Mouse (Mus musculus): Measurements from ENCODE around the gene Blcap. TPM values are rescaled to one million over a fixed set of nuclear protein-coding genes. Genes with fewer than 3 reads are reported as not detected.

The Blcap gene
- total and polyA plus RNA-seq, 2 experiments from 2014 or later = 307 to 394 TPM

DNA sequence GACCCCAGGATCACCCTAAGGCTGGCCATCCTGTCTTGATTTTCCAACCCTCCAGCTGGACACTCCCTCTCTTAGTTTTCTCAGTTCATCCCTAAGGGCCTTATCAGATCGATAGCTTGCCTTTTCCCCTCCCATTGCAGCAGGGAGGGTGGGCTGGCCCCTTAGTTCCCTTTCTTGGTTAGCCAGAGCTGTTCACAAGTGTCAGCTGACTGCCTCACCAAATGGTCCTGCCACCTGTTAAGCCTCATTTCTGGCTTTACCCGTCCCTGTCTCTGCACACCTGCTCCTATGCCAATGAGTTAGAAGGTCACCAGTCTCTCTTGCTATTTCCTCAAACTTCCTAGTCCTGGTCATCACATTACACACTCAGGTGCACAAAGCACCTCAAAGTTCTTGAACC is 8.0 kb downstream of the Blcap start:
- Histone ChIP-seq H3K27me3 (ENCODE audit: insufficient read depth, low read length) (no peaks in the 10 kb centered on the region), H3K4me2 (ENCODE audit: low read depth, low read length, poor library complexity, severe bottlenecking) (peak overlapping the region; percentile 61), H3K9me3 (ENCODE audit: low read length) (0 out of 2 replicates have a peak, but pooled peaks cover 6% of the 10 kb centered on the region), H3K36me3 (ENCODE audit: insufficient read depth, low read length) (peaks cover 9% of the 10 kb centered on the region), H3K4me3 (ENCODE audit: low read depth, low read length) (0 out of 2 replicates have a peak overlapping the region, but pooled peaks have one; percentile 49), H3K9ac (replicated peaks; ENCODE audit: low read length, poor library complexity, severe bottlenecking) (peak overlapping the region; percentile 26; the same call in 1 of the 2 replicates), H3K4me1 (ENCODE audit: insufficient read depth, low read length) (peaks cover 12% of the 10 kb centered on the region; the same call in 1 of the 2 replicates), H3K27ac (ENCODE audit: low read depth, low read length) (0 out of 2 replicates have a peak overlapping the region, but pooled peaks have one; percentile 9)
- ATAC-seq (ENCODE audit: low FRiP score) (no peak), DNase-seq (ENCODE audit: low spot score) (no peak)
- no peak for TF ChIP-seq CTCF (IDR thresholded peaks at IDR 0.05)
- WGBS = 51% methylated on average over 2 of the region's 2 CpGs

DNA sequence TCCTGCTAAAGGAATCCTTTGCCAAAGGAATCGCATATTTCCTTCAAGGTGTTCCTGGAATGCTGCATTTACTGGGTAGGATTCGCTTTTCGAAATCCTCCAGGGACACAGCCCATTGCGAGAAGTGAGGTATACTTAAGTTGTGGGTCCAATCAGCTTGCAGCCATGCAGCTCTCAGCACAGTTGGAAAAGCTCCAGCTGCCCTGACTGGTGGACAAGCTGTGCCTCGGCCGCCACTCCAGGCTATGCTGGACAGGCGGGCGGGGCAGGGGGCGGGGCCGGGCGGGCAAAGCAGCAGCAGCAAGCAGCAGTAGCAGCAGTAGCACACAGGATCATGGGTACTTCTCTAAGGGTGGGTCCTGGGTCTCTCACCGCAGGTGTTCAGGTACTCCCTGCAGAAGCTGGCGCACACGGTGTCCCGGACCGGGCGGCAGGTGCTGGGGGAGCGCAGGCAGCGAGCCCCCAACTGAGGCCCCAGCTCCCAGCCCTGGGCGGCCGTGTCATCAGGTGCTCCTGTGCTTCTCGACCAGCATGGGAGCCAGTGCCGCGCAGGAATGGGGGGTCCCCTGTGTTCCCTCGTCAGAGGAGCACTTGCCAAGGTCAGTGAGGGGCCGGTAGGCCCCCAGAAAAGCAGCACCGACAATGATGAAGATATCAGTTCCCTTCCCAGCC is 9.8 kb downstream of the Blcap start:
- ATAC-seq (ENCODE audit: low FRiP score) = peak; percentile 53

GRCm38 (mm10) chr2:157560302-157560701 is 10.8 kb downstream of the Blcap start:
- Histone ChIP-seq H3K4me1 (ENCODE audit: insufficient read depth, low read length) (peaks cover 9% of the 10 kb centered on the region; the same call in 1 of the 2 replicates), H3K9ac (replicated peaks; ENCODE audit: low read length, poor library complexity, severe bottlenecking) (peak overlapping the region; percentile 82), H3K4me2 (ENCODE audit: low read depth, low read length, poor library complexity, severe bottlenecking) (peak overlapping the region; percentile 61), H3K36me3 (ENCODE audit: insufficient read depth, low read length) (peaks cover 16% of the 10 kb centered on the region), H3K9me3 (ENCODE audit: low read length) (0 out of 2 replicates have a peak, but pooled peaks cover 6% of the 10 kb centered on the region), H3K4me3 (ENCODE audit: low read depth, low read length) (peak overlapping the region; percentile 49), H3K27me3 (ENCODE audit: insufficient read depth, low read length) (no peaks in the 10 kb centered on the region), H3K27ac (ENCODE audit: low read depth, low read length) (peak overlapping the region; percentile 88)
- DNase-seq (ENCODE audit: low spot score) = no peak
- no peak for TF ChIP-seq CTCF (IDR thresholded peaks at IDR 0.05)
- 59% methylated on average over 33 of the region's 33 CpGs for WGBS
- peak; percentile 20; the same call in 1 of the 2 replicates for ATAC-seq (ENCODE audit: low FRiP score)

More for the DNA sequence above, 9.8 kb downstream of the Blcap start:
- Histone ChIP-seq H3K9ac (replicated peaks; ENCODE audit: low read length, poor library complexity, severe bottlenecking) (peak overlapping the region; percentile 82), H3K36me3 (ENCODE audit: insufficient read depth, low read length) (peaks cover 16% of the 10 kb centered on the region), H3K4me3 (ENCODE audit: low read depth, low read length) (peak overlapping the region; percentile 49), H3K9me3 (ENCODE audit: low read length) (0 out of 2 replicates have a peak, but pooled peaks cover 6% of the 10 kb centered on the region), H3K27ac (ENCODE audit: low read depth, low read length) (peak overlapping the region; percentile 70), H3K27me3 (ENCODE audit: insufficient read depth, low read length) (no peaks in the 10 kb centered on the region), H3K4me1 (ENCODE audit: insufficient read depth, low read length) (peaks cover 9% of the 10 kb centered on the region; the same call in 1 of the 2 replicates), H3K4me2 (ENCODE audit: low read depth, low read length, poor library complexity, severe bottlenecking) (peak overlapping the region; percentile 61)
- DNase-seq (ENCODE audit: low spot score) = peak; percentile 95
- no peak for TF ChIP-seq CTCF (IDR thresholded peaks at IDR 0.05)
- 50% methylated on average over 24 of the region's 27 CpGs for WGBS

DNA sequence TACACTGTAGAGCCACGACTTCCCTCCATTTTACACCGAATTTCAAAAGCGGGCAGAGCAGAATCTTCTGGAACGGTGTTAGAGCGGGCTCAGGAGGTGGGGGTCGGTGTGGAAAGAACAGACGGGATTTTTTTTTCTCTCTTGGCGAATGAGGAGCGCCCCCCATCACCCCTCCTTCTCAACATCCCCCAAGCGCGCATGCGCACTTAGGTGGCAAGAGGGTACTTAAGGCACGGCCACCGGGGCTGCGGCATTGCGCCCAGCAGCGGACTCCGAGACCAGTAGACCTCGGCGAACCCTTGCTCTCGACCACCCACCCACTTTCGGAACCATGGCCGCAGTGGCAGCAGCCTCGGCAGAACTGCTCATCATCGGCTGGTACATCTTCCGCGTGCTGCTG is 11.2 kb downstream of the Blcap start, which contains the start of gene Nnat:
Gene Nnat (plus strand): TSS at position 221 of the 400 bp plus-strand sequence.
- DNase-seq (ENCODE audit: low spot score) (peak; percentile 94), ATAC-seq (ENCODE audit: low FRiP score) (peak; percentile 64)
- no peak for TF ChIP-seq CTCF (IDR thresholded peaks at IDR 0.05)
- Histone ChIP-seq H3K4me2 (ENCODE audit: low read depth, low read length, poor library complexity, severe bottlenecking) (peak within 1 kb of the TSS; percentile 61), H3K4me1 (ENCODE audit: insufficient read depth, low read length) (peaks cover 8% of the 10 kb centered on the region; the same call in 1 of the 2 replicates), H3K9ac (replicated peaks; ENCODE audit: low read length, poor library complexity, severe bottlenecking) (peak within 1 kb of the TSS; percentile 82), H3K27ac (ENCODE audit: low read depth, low read length) (peak within 1 kb of the TSS; percentile 88), H3K36me3 (ENCODE audit: insufficient read depth, low read length) (peaks cover 16% of the 10 kb centered on the region), H3K4me3 (ENCODE audit: low read depth, low read length) (peak within 1 kb of the TSS; percentile 49), H3K9me3 (ENCODE audit: low read length) (0 out of 2 replicates have a peak, but pooled peaks cover 6% of the 10 kb centered on the region), H3K27me3 (ENCODE audit: insufficient read depth, low read length) (no peaks in the 10 kb centered on the region)
- 51% methylated on average over 27 of the region's 27 CpGs for WGBS

DNA sequence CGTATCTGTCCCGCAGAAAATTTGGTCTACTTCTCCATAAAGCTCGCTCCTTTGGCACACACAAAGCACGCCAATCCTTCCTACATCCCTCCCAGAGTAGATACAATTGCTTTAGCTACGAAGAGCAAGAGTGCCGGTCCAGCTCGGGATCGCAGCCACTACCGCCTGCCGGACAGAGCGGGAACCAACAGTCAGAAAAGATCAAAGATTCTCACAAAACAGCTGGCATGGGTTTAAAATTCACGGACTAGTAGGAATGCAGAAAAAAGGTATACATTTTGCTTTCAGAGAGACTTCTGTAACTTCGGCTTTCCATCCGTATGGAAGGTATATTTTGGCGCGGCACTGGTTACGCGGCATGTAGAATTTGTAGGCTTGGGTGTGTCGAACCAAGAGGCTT is 11.6 kb downstream of the Blcap start:
- Histone ChIP-seq H3K36me3 (ENCODE audit: insufficient read depth, low read length) (peaks cover 16% of the 10 kb centered on the region), H3K4me1 (ENCODE audit: insufficient read depth, low read length) (peaks cover 6% of the 10 kb centered on the region; the same call in 1 of the 2 replicates), H3K4me3 (ENCODE audit: low read depth, low read length) (peak overlapping the region; percentile 49), H3K4me2 (ENCODE audit: low read depth, low read length, poor library complexity, severe bottlenecking) (peak overlapping the region; percentile 61), H3K27ac (ENCODE audit: low read depth, low read length) (peak overlapping the region; percentile 88), H3K9me3 (ENCODE audit: low read length) (0 out of 2 replicates have a peak, but pooled peaks cover 6% of the 10 kb centered on the region), H3K9ac (replicated peaks; ENCODE audit: low read length, poor library complexity, severe bottlenecking) (peak overlapping the region; percentile 9; the same call in 1 of the 2 replicates), H3K27me3 (ENCODE audit: insufficient read depth, low read length) (no peaks in the 10 kb centered on the region)
- DNase-seq (ENCODE audit: low spot score) (peak; percentile 47), ATAC-seq (ENCODE audit: low FRiP score) (peak; percentile 53; the same call in 1 of the 2 replicates)
- TF ChIP-seq CTCF (IDR thresholded peaks at IDR 0.05) = peak; percentile 63
- WGBS = 52% methylated on average over 19 of the region's 19 CpGs

Measured in midbrain, postnatal 0 days (tissue).